Mouse (Mus musculus) kidney, postnatal 14 days (tissue): ENCODE measurements around the gene Hist1h2bf.

Experiments used
- DNase-seq: peaks from one replicate; pipeline ENCODE4 v3.0.0; 2022; ENCODE audit warnings: mixed read lengths

Hist1h2bf gene

GRCm38 (mm10) chr13:23523976-23524375, 50.0 kb downstream of the Hist1h2bf start:
- no peak for DNase-seq
